Mouse (Mus musculus) yolk sac, embryonic 10.5 days (tissue): ENCODE data around the gene Gtf2h3.
"Not testable (repeated sequence)": the region's sequence is repeated elsewhere in the genome, so short reads cannot be mapped to it uniquely, and the experiment has no call there.

ENCODE experiments used
- DNase-seq: peaks from one replicate; pipeline ENCODE4 v3.0.0-alpha.2; 2017; ENCODE audit warnings: low spot score

The Gtf2h3 gene

GRCm38 (mm10) chr5:124578633-124579317 lies at the start of gene Gtf2h3, which contains the start of gene Eif2b1:
TSS of gene Gtf2h3 (plus strand) at chr5:124579140.
TSS of gene Eif2b1 (minus strand) at chr5:124579131.
- peak; percentile 89 for DNase-seq

DNA sequence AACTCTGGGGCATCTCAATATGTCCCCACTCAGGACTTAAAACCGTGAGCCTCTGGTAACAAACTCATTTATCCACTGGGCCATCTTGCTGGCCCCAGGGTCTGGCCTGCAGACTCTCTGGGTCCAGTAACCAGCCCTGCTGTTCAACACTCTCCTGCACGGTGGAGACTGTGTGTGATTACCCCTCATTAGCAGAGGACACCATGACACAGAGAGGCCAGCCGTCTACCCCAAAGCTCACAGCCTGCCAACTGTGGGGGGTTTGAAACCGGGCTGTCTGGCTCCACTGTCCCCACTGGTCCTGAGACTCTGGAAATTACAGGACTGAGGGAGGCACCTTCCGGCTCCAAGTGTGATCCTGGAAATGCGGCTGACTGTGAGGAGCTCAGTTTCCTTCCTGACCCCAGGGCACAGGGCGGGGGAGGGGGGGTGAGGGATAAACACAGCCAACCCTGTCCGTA lies 49.7 kb upstream of the Gtf2h3 start:
- no peak for DNase-seq

GRCm38 (mm10) chr5:124529697-124530096 lies 49.2 kb upstream of the Gtf2h3 start:
- no peak for DNase-seq

DNA sequence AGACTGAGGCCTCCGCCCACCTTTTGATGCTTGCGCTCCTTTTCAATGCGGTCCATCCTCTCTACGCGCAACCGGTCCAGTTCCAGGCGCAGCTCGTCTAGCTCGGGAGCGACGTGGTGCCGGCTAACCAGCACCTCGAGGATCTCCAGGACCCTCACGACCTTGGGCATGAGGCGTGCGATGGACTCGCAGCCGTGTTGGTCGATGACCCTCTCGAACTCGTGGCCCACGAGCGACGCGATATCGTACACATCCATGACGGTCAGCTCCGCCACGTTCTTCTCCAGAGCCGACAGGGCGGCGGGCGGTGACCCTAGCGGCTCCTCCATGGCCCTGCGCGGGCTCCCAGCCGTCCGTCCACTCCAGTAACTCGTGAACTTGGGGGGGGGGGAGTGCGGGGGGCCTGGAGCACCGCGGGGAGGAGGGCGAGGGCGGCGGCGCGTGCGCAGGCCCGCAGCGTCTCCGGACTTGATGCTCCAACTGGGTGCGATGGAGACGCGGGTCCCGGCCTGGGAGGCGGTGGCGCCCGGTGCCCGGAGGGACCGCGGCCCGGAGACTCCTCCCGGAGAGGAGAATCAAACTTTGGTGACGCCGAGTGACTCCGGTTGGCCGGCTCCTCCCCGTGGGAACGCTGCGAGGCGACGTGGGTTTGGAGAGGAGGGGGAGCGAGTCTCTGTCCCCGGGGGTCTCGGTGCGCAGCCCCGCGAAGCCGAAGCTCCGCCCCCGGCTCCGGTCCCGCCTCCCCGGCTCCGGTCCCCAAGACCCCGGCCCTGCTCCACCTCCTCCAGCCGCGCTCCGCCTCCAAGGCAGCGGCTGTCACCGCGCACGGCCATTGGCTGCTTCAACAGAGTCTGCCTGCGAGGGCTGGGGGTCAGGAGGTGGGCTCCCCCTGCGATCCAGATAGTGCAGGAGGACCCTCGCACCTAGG lies 48.0 kb upstream of the Gtf2h3 start, which contains the start of gene Rilpl1:
Rilpl1 (minus strand) TSS at position 737 of the 928 bp plus-strand sequence.
- DNase-seq: peak; percentile 84

- no peak for DNase-seq
Measured at GRCm38 (mm10) chr5:124531583-124531930, 47.4 kb upstream of the Gtf2h3 start.

GRCm38 (mm10) chr5:124532451-124532850 lies 46.5 kb upstream of the Gtf2h3 start:
- DNase-seq: no peak

GRCm38 (mm10) chr5:124535016-124535415 lies 43.9 kb upstream of the Gtf2h3 start:
- DNase-seq: no peak

DNA sequence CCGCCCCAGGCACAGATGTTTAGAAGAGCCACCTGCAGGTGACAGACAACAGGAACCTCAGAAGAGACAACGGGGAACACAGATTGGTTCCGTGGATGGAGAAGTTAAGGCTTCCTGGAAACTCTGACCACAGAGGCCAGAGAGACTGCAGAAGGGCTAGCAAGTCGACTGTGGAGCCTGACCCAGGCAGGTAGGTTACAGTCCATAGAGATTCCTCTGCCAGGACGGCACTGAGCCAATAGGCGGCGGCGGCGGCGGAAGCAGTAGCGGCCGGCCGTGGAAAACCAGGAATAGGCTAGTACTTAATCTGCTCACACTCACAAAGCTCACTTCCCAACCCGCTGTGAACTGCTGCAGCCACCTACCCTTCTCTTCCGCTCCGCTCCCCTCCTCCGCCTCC lies 42.2 kb upstream of the Gtf2h3 start:
- DNase-seq: peak; percentile 55

GRCm38 (mm10) chr5:124538813-124539792 lies 39.8 kb upstream of the Gtf2h3 start:
- DNase-seq: peak; percentile 69

DNA sequence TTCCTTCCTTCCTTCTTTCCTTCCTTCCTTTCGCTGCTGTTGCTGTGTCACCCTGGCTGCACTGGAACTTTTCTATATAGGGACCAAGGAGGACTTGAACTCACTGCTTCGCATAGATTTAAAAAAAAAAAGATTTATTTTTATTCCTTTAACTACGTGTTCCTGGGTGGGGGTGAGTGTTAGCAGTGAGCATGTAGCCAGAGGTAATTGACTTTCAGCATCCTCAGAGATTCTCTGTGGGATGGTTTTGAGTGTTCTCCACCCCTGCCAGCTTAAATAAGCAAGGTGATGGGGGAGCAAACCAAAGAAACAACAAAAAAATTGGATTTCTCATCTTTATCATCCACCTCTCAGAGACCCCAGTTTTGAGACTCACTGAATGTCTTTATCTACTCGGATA lies 39.0 kb upstream of the Gtf2h3 start:
- no peak for DNase-seq

DNA sequence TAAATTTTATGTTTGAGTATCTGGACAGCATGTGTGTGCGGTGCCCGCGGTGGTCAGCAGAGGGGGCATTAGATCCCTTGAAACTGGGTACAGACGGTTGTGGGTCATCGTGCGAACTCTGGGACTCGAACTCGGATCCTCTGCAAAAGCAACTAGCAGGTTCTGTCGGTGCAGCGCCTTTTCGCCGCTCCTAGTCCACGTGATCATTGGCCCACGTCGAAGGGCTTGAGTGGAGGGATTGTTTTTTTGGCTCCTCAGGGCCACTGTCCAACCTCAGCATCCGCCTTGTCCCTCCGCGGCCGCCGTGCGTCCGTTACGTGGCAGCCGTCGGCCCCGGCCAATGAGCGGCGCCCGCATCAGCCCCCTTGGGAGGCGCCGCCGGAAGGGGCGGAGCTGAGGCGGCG lies 38.6 kb upstream of the Gtf2h3 start, which contains the start of gene Tmed2:
Tmed2 (plus strand) TSS at position 313 of the 404 bp plus-strand sequence.
- peak; percentile 96 for DNase-seq

GRCm38 (mm10) chr5:124540905-124541601 lies 37.9 kb upstream of the Gtf2h3 start:
- peak; percentile 66 for DNase-seq

DNA sequence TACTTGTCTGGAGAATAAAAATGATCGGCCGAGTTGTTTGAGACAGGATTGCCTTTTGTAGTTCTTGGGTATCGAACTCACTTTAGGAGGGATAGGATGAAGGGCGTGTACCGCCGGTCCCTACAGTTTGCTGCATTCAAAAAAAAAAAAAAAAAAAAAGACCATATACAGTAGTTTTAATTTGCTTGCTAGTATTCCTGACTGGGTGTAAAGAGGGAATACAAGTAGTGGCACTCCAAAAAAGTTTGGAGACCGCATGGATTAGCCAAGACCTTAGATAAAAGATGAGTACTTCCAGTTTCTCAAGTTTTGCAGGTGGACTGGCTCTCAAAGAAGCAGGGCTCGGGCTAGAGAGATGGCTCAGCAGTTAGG lies 37.4 kb upstream of the Gtf2h3 start:
- DNase-seq: no peak

DNA sequence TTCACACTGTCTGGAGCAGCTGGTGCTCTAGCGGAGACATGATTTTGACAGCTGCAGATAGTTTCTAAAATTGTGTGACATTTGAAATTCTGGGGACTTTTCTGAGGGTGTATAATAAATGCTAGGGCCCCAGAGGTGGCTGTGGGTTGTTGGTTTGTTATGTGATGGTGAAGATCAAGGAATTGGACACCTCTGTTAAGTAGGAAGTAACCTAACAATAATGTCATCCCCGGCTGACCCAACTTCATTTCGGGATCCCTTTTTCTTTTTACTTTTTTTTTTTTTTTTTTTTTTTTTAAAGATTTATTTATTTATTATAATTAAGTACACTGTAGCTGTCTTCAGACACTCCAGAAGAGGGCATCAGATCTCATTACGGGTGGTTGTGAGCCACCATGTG lies 28.2 kb upstream of the Gtf2h3 start:
- not testable (repeated sequence) for DNase-seq

DNA sequence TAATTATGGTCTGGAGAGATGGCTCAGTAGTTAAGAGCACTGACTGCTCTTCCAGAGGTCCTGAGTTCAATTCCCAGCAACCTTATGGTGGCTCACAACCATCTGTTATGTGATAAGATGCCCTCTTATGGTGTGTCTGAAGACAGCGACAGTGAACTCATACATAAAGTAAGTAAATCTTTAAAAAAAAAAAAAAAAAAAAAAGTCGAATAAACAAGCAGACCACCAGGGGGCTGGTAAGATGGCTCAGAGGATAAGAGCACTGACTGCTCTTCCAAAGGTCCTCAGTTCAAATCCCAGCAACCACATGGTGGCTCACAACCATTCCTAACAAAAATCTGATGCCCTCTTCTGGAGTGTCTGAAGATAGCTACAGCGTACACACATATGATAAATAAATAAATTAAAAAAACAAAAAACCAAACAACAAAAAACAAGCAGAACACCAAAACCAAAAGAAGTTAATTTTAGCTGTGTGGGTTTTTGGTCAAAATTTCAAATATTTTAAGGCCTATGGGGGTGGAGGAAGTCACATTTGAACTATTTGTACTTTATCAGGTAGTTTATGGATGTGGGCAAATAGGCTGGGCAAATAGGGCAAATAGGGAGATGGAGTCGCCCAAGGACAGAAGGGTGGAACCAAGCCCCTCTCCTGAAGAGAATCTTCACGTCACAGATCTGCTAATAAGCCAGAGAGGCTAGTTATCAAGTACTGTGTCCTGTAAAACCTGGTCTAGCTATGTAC lies 27.4 kb upstream of the Gtf2h3 start:
- not testable (repeated sequence) for DNase-seq

DNA sequence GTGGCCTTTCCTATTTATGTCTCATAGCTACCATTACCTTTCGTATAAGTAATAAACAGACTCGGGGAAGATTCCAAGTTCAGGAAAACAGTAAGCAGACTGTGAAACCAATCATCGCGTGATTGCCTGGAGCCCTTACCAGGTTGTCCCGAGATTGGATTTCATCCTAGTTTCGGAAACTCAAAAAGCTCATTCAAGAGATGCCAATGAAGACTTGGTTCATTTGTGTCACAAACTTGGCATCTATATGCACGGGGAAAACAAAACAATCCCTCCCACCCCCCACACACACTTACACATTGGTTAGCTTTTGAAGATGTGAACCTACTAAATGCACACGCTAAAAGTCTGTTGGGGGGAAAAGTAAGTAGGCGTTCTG lies 26.9 kb upstream of the Gtf2h3 start:
- DNase-seq: no peak

DNA sequence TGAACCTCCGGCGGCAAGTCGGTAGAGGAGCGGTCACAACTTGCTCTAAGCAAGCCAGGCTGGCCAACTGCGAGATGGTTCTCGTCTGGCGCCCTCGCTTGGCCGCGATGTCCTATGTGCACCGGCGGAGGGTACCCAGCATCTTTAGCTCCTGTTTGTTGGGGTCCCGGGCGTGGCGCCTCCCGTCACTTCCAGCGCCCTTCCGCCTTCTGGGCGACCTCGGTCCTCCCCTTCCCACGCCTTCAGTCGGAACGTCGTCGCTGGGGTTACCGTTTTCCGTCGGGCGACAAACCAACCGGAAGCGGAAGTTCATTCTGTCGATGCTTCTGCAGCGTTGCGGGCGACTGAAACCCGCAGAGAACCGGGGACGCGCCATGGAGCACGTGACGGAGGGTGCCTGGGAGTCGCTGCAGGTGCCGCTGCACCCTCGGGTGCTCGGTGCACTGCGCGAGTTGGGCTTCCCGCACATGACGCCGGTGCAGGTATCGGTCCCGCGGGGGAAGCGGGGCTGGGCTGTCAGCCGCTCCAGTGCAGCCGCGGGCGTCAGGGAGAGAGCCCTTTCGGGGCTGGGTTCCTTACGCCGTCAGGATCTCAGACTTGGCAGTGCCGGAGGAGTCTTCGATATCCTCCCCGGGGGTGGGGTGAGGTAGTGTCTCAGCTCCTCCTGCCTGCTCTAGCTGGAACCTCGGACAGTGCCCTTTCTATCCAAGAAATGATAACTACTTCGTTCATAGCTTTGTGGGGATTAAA lies 26.2 kb upstream of the Gtf2h3 start, which contains the start of gene Ddx55:
Ddx55 (plus strand) TSS at position 307 of the 750 bp plus-strand sequence.
- DNase-seq: peak; percentile 93

GRCm38 (mm10) chr5:124553607-124554006 lies 25.3 kb upstream of the Gtf2h3 start:
- no peak for DNase-seq

- DNase-seq: no peak
Measured at GRCm38 (mm10) chr5:124555145-124555544, 23.8 kb upstream of the Gtf2h3 start.

- DNase-seq: no peak
Measured at GRCm38 (mm10) chr5:124571068-124571467, 7.9 kb upstream of the Gtf2h3 start.
